Mouse (Mus musculus) inflammation-experienced regulatory T-cells (primary cell): ENCODE measurements around the gene Zfp422. TPM values are rescaled to one million over a fixed set of nuclear protein-coding genes. Genes with fewer than 3 reads are reported as not detected.

Source experiments
- polyA plus RNA-seq, 2 experiments: library from polyadenylated mRNA; unstranded; fragments of 100-300 nt; shearing (Covaris generic); gene quantifications; one replicate each; pipeline ENCODE4 v1.2.1; 2017

Gene Zfp422
- polyA plus RNA-seq = 10 to 100 TPM; 23.9 to 32.9 TPM

DNA sequence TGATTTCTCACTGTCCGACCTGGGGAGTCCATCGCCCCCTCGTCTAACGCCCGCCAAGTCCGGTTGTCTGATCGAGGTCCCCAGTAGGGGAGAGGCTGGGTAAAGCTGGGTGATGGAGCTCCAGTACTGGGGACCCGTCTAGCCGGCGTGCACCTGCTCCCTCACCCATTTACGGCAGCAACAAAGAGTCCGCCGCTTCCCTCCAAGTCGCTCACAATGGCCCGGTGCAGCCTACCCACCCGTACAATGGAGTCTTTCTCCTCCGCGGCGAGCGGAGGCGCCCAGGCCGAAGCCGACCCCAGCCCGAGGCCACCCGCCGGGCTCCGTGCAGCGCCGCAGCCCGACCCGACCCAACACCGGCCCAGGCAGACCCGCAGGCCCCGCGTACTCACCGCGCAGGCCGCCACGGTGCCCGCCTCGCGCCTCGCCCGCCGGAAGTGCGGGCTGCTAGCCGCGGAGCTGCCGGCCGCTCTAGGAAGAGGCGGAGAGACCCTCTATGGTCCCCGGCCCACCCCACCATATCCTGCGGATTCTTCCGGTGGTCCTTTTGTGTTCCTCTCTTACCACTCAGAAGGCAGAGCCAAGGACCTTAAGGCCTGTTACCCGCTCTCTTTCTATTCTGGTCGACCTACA lies at the start of gene Zfp422:
TSS of gene Zfp422 (minus strand) at position 461 of the 633 bp plus-strand sequence.

DNA sequence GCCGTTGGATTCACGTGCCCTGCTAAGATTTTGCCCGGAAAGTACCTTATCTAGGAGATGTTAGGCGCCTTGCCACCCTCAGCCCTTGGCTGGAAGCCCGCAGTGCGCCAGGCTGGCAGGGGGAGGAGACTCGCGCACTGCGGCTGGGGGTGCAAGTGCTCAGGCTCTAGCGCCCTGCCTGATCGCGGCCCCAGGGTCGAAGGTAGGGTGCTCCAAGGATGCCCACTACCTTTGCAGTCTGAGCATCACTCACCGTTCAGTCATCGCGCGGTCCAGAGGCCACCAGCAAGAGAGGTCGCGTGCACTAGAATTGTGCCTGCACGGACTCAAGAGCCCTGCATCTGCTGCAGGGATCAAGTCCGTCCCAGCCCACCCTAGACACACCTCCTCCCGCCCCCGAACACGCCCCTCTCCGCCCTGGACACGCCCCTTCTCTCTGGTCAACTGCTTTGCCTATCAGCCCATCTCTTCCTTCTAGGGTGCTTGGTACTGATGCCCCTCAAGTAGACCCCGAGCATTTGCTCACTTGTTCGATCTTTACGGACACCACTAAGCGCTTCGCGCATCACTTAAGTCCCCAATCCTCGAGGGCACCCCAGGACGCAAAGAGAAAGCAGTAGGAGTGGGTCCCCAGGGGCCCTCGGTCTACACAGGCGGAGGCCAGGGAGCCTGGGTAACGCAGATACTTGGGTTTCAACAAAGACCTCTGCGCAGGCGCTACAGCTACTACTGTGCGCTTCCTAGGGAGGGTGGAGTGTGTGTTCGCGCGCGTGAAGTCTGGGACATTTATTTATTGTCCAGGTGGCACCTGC lies 44.9 kb upstream of the Zfp422 start, which contains the start of gene Rassf4:
TSS of gene Rassf4 (minus strand) at position 482 of the 812 bp plus-strand sequence.

DNA sequence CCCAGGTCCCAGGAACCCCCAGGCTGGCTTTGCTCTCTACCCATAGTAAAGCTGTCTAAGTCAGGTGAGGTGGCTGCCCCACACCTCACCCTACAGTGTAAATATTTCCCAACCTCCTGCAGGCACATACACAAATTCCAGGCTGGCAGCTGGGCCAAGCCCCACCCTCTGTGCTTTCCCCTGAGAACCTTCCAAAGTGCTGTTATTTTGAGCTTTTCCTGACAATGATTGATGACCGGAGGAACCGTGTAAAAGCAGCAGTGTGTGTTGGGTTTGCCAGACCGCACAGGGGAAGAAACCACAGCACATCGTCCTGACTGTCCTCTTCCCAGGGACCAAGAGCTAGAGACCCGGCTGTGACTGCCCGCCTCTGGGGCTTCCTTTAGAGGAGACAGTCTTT lies 21.6 kb upstream of the Zfp422 start, which contains the start of gene Depp1:
TSS of gene Depp1 (plus strand) at position 204 of the 400 bp plus-strand sequence.

DNA sequence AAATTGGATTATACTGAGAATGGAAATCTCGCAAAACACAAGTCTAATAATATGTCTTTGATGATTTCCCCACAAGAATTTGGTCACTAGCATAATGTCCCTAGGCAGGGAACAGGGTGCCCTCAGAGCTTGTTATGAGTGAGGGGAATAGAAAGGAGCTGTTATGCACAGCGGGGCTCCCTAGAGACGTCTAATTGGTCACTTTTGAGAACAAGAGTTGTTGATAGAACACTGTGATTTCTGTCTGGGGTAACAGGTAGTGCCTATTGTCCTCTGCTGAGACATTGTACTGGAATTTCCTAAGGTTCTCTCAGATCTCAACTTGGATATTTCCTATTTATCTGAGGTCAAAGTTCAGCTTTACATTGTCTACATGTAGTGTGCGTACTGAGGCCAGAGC lies 44.7 kb downstream of the Zfp422 start, which contains the start of gene Olfr215:
TSS of gene Olfr215 (minus strand) at position 101 of the 400 bp plus-strand sequence.

Other genes with a start within 250 kb of the Zfp422 start
- gene Alox5, start 167.8 kb downstream of the Zfp422 start, polyA plus RNA-seq = 1 to 10 TPM in 1 of 2 experiments, under 1 TPM in 1; 0.11 to 1.5 TPM
- not detected for gene Olfr211, start 139.9 kb downstream of the Zfp422 start, polyA plus RNA-seq
- gene Olfr212, start 122.5 kb downstream of the Zfp422 start, polyA plus RNA-seq = under 1 TPM; 0.19 to 0.38 TPM
- not detected for gene Olfr213, start 90.5 kb downstream of the Zfp422 start, polyA plus RNA-seq
- under 1 TPM; 0.26 to 0.35 TPM for gene Gm5580, start 77.9 kb downstream of the Zfp422 start, polyA plus RNA-seq
- gene Olfr214, start 74.8 kb downstream of the Zfp422 start, polyA plus RNA-seq = under 1 TPM in 1 of 2 experiments, not detected in 1; 0.65 TPM
- gene Olfr215, start 44.8 kb downstream of the Zfp422 start, polyA plus RNA-seq = under 1 TPM in 1 of 2 experiments, not detected in 1; 0.40 TPM
- gene Depp1, start 21.6 kb upstream of the Zfp422 start, polyA plus RNA-seq = not detected
- gene Rassf4, start 45.0 kb upstream of the Zfp422 start, polyA plus RNA-seq = 1 to 10 TPM; 3.0 to 5.0 TPM
- under 1 TPM; 0.02 to 0.17 TPM for gene Tmem72, start 87.9 kb upstream of the Zfp422 start, polyA plus RNA-seq